Mouse (Mus musculus): ENCODE measurements around the gene Mrpl48. TPM values are rescaled to one million over a fixed set of nuclear protein-coding genes. Genes with fewer than 3 reads are reported as not detected.
A peak's percentile ranks its signal among the peaks of the same experiment; 100 is the strongest.

Mrpl48 gene
- polyA plus RNA-seq, 1 experiment: 7.8 TPM

- 72% methylated on average over 2 of the region's 2 CpGs for WGBS
- H3K27ac ChIP-seq (ENCODE audit: insufficient read depth, low read depth, low read length): no peak overlapping the region
- peaks cover 3% of the 10 kb centered on the region; the same call in 1 of the 2 replicates for H3K4me1 ChIP-seq (ENCODE audit: control insufficient read depth, insufficient read depth, insufficient read length, low read length)
- peaks cover 12% of the 10 kb centered on the region for H3K36me3 ChIP-seq (ENCODE audit: control insufficient read depth, insufficient read depth, low read length)
- TF ChIP-seq POLR2A (IDR thresholded peaks at IDR 0.05; ENCODE audit: low read depth, low read length) (no peak), CTCF (IDR thresholded peaks at IDR 0.05; ENCODE audit: extremely low read depth, insufficient read length, insufficient replicate concordance, low read depth, low read length) (no peak)
- no peak overlapping the region for H3K4me3 ChIP-seq (ENCODE audit: low read depth, low read length)
- no peaks in the 10 kb centered on the region for H3K27me3 ChIP-seq (ENCODE audit: control insufficient read depth, insufficient read depth, low read length)
These were observed 72.3 kb downstream of the Mrpl48 start for GRCm38 (mm10) chr7:100535831-100536230.

GRCm38 (mm10) chr7:100534216-100534615, 73.9 kb downstream of the Mrpl48 start:
- 67% methylated on average over 3 of the region's 3 CpGs for WGBS
- H3K4me3 ChIP-seq (ENCODE audit: low read depth, low read length): no peak overlapping the region
- peaks cover 3% of the 10 kb centered on the region; the same call in 1 of the 2 replicates for H3K4me1 ChIP-seq (ENCODE audit: control insufficient read depth, insufficient read depth, insufficient read length, low read length)
- TF ChIP-seq CTCF (IDR thresholded peaks at IDR 0.05; ENCODE audit: extremely low read depth, insufficient read length, insufficient replicate concordance, low read depth, low read length) (no peak), POLR2A (IDR thresholded peaks at IDR 0.05; ENCODE audit: low read depth, low read length) (no peak)
- H3K27me3 ChIP-seq (ENCODE audit: control insufficient read depth, insufficient read depth, low read length): no peaks in the 10 kb centered on the region
- H3K36me3 ChIP-seq (ENCODE audit: control insufficient read depth, insufficient read depth, low read length): peaks cover 3% of the 10 kb centered on the region
- no peak overlapping the region for H3K27ac ChIP-seq (ENCODE audit: insufficient read depth, low read depth, low read length)

- 58% methylated on average over 2 of the region's 2 CpGs for WGBS
- Histone ChIP-seq H3K27ac (ENCODE audit: insufficient read depth, low read depth, low read length) (no peak overlapping the region), H3K4me3 (ENCODE audit: low read depth, low read length) (no peak overlapping the region), H3K4me1 (ENCODE audit: control insufficient read depth, insufficient read depth, insufficient read length, low read length) (peaks cover 3% of the 10 kb centered on the region; the same call in 1 of the 2 replicates), H3K36me3 (ENCODE audit: control insufficient read depth, insufficient read depth, low read length) (no peaks in the 10 kb centered on the region), H3K27me3 (ENCODE audit: control insufficient read depth, insufficient read depth, low read length) (no peaks in the 10 kb centered on the region)
- TF ChIP-seq POLR2A (IDR thresholded peaks at IDR 0.05; ENCODE audit: low read depth, low read length) (no peak), CTCF (IDR thresholded peaks at IDR 0.05; ENCODE audit: extremely low read depth, insufficient read length, insufficient replicate concordance, low read depth, low read length) (no peak)
These were observed 74.6 kb downstream of the Mrpl48 start for GRCm38 (mm10) chr7:100533503-100533902.

GRCm38 (mm10) chr7:100530766-100531165, 77.3 kb downstream of the Mrpl48 start:
- no peaks in the 10 kb centered on the region for H3K27me3 ChIP-seq (ENCODE audit: control insufficient read depth, insufficient read depth, low read length)
- no peaks in the 10 kb centered on the region for H3K4me1 ChIP-seq (ENCODE audit: control insufficient read depth, insufficient read depth, insufficient read length, low read length)
- H3K36me3 ChIP-seq (ENCODE audit: control insufficient read depth, insufficient read depth, low read length): no peaks in the 10 kb centered on the region
- no peak for TF ChIP-seq CTCF (IDR thresholded peaks at IDR 0.05; ENCODE audit: extremely low read depth, insufficient read length, insufficient replicate concordance, low read depth, low read length)
- no peak for TF ChIP-seq POLR2A (IDR thresholded peaks at IDR 0.05; ENCODE audit: low read depth, low read length)
- H3K4me3 ChIP-seq (ENCODE audit: low read depth, low read length): no peak overlapping the region
- no peak overlapping the region for H3K27ac ChIP-seq (ENCODE audit: insufficient read depth, low read depth, low read length)
- 75% methylated on average over 5 of the region's 5 CpGs for WGBS

GRCm38 (mm10) chr7:100524669-100525068, 83.4 kb downstream of the Mrpl48 start:
- TF ChIP-seq CTCF (IDR thresholded peaks at IDR 0.05; ENCODE audit: extremely low read depth, insufficient read length, insufficient replicate concordance, low read depth, low read length) (no peak), POLR2A (IDR thresholded peaks at IDR 0.05; ENCODE audit: low read depth, low read length) (no peak)
- Histone ChIP-seq H3K27ac (ENCODE audit: insufficient read depth, low read depth, low read length) (no peak overlapping the region), H3K36me3 (ENCODE audit: control insufficient read depth, insufficient read depth, low read length) (no peaks in the 10 kb centered on the region), H3K4me3 (ENCODE audit: low read depth, low read length) (no peak overlapping the region), H3K27me3 (ENCODE audit: control insufficient read depth, insufficient read depth, low read length) (no peaks in the 10 kb centered on the region), H3K4me1 (ENCODE audit: control insufficient read depth, insufficient read depth, insufficient read length, low read length) (no peaks in the 10 kb centered on the region)
- WGBS: 38% methylated on average over 8 of the region's 8 CpGs

GRCm38 (mm10) chr7:100522222-100522621, 85.9 kb downstream of the Mrpl48 start:
- H3K27me3 ChIP-seq (ENCODE audit: control insufficient read depth, insufficient read depth, low read length): no peaks in the 10 kb centered on the region
- no peak for TF ChIP-seq POLR2A (IDR thresholded peaks at IDR 0.05; ENCODE audit: low read depth, low read length)
- no peak for TF ChIP-seq CTCF (IDR thresholded peaks at IDR 0.05; ENCODE audit: extremely low read depth, insufficient read length, insufficient replicate concordance, low read depth, low read length)
- 77% methylated on average over 3 of the region's 3 CpGs for WGBS
- H3K4me3 ChIP-seq (ENCODE audit: low read depth, low read length): no peak overlapping the region
- no peak overlapping the region; the same call in 1 of the 2 replicates for H3K27ac ChIP-seq (ENCODE audit: insufficient read depth, low read depth, low read length)
- H3K4me1 ChIP-seq (ENCODE audit: control insufficient read depth, insufficient read depth, insufficient read length, low read length): no peaks in the 10 kb centered on the region
- no peaks in the 10 kb centered on the region for H3K36me3 ChIP-seq (ENCODE audit: control insufficient read depth, insufficient read depth, low read length)

GRCm38 (mm10) chr7:100520663-100521285, 87.3 kb downstream of the Mrpl48 start:
- Histone ChIP-seq H3K36me3 (ENCODE audit: control insufficient read depth, insufficient read depth, low read length) (no peaks in the 10 kb centered on the region), H3K4me1 (ENCODE audit: control insufficient read depth, insufficient read depth, insufficient read length, low read length) (no peaks in the 10 kb centered on the region), H3K27me3 (ENCODE audit: control insufficient read depth, insufficient read depth, low read length) (no peaks in the 10 kb centered on the region), H3K27ac (ENCODE audit: insufficient read depth, low read depth, low read length) (no peak overlapping the region), H3K4me3 (ENCODE audit: low read depth, low read length) (no peak overlapping the region)
- WGBS: 20% methylated on average over 10 of the region's 10 CpGs
- peak; percentile 99 for TF ChIP-seq CTCF (IDR thresholded peaks at IDR 0.05; ENCODE audit: extremely low read depth, insufficient read length, insufficient replicate concordance, low read depth, low read length)
- TF ChIP-seq POLR2A (IDR thresholded peaks at IDR 0.05; ENCODE audit: low read depth, low read length): no peak
